In genomic region chr12:116094765-116095555, GRCm38 (mm10) we compare ENCODE assay signal across 25 mouse cellular contexts. TPM values are rescaled to one million over a fixed set of nuclear protein-coding genes. Genes with fewer than 3 reads are reported as not detected.
"Had no signal": no experiment of that assay in that cellular context is flagged by ENCODE, and none has a peak within 500 bp of the region (broad histone marks: within the 10 kb centered on the region; RNA-seq: fewer than 3 reads in every experiment).

No protein-coding gene starts in this region.

- H3K27me3 ChIP-seq: heart, embryonic 13.5 days; heart, embryonic 15.5 days; hindbrain, embryonic 13.5 days; hindbrain, embryonic 15.5 days; limb, embryonic 13.5 days; limb, embryonic 15.5 days; liver, embryonic 12.5 days had no signal

- ATAC-seq: hindbrain, postnatal 0 days; intestine, embryonic 16.5 days; liver, embryonic 12.5 days had no signal

- H3K4me3 ChIP-seq: gastrocnemius, adult 2 months; heart, embryonic 13.5 days; heart, embryonic 15.5 days; hindbrain, embryonic 13.5 days; hindbrain, embryonic 15.5 days; layer of hippocampus, adult 2 months; limb, embryonic 13.5 days; limb, embryonic 15.5 days; liver, embryonic 12.5 days had no signal

- H3K27ac ChIP-seq: gastrocnemius, adult 2 months; heart, embryonic 13.5 days; heart, embryonic 15.5 days; hindbrain, embryonic 13.5 days; hindbrain, embryonic 15.5 days; hindbrain, postnatal 0 days; layer of hippocampus, adult 2 months; limb, embryonic 13.5 days; limb, embryonic 15.5 days; liver, embryonic 12.5 days; liver, embryonic 14.5 days had no signal

- H3K9me3 ChIP-seq: heart, embryonic 13.5 days; heart, embryonic 15.5 days; hindbrain, embryonic 13.5 days; hindbrain, embryonic 15.5 days; limb, embryonic 13.5 days; limb, embryonic 15.5 days; liver, embryonic 12.5 days had no signal

- H3K9ac ChIP-seq: heart, embryonic 13.5 days; heart, embryonic 15.5 days; hindbrain, embryonic 13.5 days; hindbrain, embryonic 15.5 days; limb, embryonic 13.5 days; limb, embryonic 15.5 days; liver, embryonic 12.5 days; liver, embryonic 14.5 days had no signal

- DNase-seq: gastrocnemius, adult 2 months; gastrocnemius, postnatal 14 days; gastrocnemius, postnatal 36 days; heart, postnatal 14 days; heart, postnatal 36 days; kidney, adult 11 months; kidney, adult 8-10 months; kidney, postnatal 10 days; kidney, postnatal 25 days; kidney, postnatal 4 days; layer of hippocampus, postnatal 36 days; left cerebral cortex, postnatal 4 days had no signal

- H3K36me3 ChIP-seq: heart, embryonic 13.5 days; heart, embryonic 15.5 days; hindbrain, embryonic 13.5 days; hindbrain, embryonic 15.5 days; limb, embryonic 13.5 days; limb, embryonic 15.5 days; liver, embryonic 12.5 days had no signal

- H3K4me1 ChIP-seq: heart, embryonic 13.5 days; heart, embryonic 15.5 days; hindbrain, embryonic 13.5 days; hindbrain, embryonic 15.5 days; limb, embryonic 13.5 days; limb, embryonic 15.5 days; liver, embryonic 12.5 days had no signal

- H3K4me2 ChIP-seq: heart, embryonic 11.5 days; heart, embryonic 13.5 days; heart, embryonic 15.5 days; hindbrain, embryonic 13.5 days; hindbrain, embryonic 15.5 days; limb, embryonic 13.5 days; limb, embryonic 15.5 days; liver, embryonic 12.5 days had no signal

RNA-seq across cellular contexts. Expression of gene Vipr2, which starts 17.4 kb away (rescaled TPM):
- polyA plus RNA-seq: liver, adult 2 months had no signal
